Mouse (Mus musculus) mesoderm, embryonic 11.5 days (tissue): Measurements from ENCODE around the gene Hipk1.
"Not testable (repeated sequence)": the region's sequence is repeated elsewhere in the genome, so short reads cannot be mapped to it uniquely, and the experiment has no call there.

Experiments
- DNase-seq: peaks from one replicate; pipeline ENCODE4 v3.0.0-alpha.2; 2012; ENCODE audit warnings: low read depth, low spot score

Gene Hipk1

DNA sequence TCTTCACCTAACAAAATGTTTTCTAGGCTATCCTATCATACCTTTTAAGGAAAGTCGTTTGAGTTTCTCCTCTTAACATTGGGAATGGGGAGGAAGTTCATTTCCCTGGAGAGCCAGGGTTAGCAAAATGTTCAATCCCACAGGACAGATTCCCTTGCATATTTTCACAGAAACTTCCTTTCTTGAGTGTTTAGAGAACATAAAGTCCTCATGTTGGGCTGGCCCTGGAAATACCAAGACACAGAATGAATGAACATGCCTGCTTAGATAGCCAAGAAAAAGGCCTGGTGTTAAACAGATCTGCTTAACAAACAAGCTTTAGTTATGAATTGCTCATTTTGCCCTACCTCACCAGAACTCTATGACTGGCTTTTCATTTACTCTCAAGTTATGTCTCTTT, 1.2 kb upstream of the Hipk1 start:
- no peak for DNase-seq

DNA sequence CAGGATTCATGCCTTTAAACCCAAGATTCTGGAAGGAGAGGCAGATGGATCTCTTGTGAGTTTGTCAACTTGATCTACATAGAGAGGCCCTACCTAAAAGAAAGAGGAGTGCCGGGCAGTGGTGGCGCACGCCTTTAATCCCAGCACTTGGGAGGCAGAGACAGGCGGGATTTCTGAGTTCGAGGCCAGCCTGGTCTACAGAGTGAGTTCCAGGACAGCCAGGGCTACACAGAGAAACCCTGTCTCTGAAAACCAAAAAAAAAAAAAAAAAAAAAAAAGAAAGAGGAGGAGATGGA, 696 bp upstream of the Hipk1 start:
- DNase-seq = not testable (repeated sequence)

DNA sequence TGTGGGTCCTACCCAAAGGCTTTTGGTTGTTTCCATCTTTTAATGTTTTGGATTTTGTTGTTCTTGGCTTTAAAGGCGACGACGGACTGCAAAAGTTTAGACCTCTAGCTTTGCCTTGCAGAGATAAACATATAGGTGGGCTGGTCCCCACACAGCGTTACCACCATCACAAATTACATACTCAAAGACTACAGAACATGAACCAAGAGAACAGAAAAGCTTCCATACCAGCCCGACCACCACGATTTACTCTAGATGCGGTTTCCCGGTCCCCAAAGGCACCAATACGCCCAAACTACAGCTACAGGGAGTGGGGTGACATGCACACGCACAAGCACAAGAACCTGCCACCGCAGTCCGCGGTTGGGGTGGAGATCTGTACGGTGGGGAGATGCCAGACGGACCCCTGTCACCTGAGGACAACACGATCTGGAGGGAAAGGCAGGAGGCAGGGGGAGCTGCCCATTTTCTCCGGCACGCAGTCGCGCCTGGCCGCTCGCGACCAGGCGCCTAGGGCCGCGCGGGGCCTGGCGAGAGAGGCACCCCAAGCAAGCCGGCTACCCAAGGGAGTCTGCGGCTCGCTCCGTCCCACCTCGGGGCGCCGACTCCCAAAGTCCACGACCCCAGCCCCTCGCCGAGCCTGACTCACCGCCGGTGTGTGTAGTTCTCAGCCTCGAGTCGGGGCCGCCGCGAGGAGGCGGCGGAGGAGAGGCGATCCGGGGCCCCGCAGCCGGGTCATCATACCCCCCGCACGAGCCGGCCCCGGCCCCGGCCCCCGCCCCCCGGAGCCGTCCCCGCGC, 817 bp downstream of the Hipk1 start:
- DNase-seq = peak; percentile 35

- peak; percentile 45 for DNase-seq
Measured at GRCm38 (mm10) chr3:103789891-103790345, 1.4 kb downstream of the Hipk1 start.

DNA sequence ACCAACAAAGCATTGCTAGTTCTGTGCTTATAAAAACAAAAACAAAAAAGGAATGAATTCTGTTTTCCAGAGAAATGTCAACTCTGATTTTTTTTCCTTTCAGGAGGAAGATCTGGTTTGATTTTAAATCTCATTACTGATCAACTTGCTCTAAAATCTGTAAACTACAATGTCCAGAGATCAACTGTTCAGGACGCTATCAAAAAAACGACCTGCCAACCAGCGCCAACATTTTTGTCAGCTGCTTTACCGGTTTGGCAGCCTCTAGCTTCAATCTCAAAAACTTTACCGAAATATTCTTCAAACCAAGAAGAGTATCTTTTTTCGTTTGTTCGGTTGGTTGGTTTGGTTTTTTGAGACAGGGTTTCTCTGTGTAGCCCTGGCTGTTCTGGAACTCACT, 2.3 kb downstream of the Hipk1 start:
- no peak for DNase-seq

- DNase-seq = no peak
Measured at GRCm38 (mm10) chr3:103787225-103787624, 4.1 kb downstream of the Hipk1 start.

DNA sequence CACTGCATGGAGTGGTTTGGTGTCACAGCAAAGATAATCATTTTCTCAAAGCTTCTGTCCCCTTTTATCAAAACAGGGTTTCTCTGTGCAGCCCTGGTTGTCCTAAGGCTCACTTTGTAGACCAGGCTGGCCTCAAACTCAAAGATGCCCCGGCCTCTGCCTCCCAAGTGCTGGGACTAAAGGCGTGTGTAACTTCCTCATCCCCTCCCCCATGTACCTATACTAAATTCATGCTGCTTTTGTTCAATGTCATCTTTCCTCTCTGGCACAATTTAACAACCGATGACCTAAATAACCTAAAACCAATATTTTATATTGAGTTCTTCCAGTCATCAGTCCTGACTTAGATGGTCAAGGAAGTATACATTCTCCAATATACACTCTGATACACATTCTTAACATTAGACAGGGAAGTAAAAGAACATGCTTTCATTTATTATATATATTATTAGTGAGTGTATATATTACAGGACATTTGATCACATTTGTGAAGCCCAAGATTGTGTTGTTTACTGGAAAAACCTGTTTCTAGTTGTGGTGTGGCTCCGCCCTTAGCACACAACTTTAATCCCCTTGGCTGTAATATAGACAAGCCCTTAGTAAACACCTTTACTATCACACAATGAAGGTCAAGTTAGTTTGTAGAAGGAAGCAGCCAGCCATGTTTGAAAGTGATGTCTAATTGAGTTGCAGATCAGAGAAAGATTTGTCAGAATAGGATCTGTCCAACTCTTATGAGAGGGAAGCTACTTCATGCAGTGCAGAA, 8.3 kb downstream of the Hipk1 start:
- no peak for DNase-seq

- no peak for DNase-seq
Measured at GRCm38 (mm10) chr3:103780777-103781176, 10.6 kb downstream of the Hipk1 start.

- no peak for DNase-seq
Measured at GRCm38 (mm10) chr3:103780271-103780670, 11.1 kb downstream of the Hipk1 start.

DNA sequence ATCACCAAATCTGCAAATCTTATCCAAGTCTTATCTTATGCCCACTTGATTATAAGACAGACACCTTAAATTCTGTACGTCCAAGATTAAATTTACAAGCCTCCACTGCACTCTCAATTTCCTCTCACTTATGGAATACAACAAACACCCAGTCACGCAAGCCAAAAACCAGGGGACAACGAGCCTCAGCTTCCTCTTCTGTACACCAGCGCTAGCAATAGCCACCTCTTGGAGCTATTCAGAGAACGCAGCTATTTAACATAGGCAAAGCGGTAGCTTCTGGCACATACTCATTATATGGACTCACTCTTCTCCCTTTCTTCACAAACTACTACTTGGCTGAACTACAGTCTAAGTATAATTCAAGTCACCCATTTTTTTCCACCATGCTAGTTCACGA, 12.2 kb downstream of the Hipk1 start:
- DNase-seq = no peak

- no peak for DNase-seq
Measured at GRCm38 (mm10) chr3:103778660-103779059, 12.7 kb downstream of the Hipk1 start.

DNA sequence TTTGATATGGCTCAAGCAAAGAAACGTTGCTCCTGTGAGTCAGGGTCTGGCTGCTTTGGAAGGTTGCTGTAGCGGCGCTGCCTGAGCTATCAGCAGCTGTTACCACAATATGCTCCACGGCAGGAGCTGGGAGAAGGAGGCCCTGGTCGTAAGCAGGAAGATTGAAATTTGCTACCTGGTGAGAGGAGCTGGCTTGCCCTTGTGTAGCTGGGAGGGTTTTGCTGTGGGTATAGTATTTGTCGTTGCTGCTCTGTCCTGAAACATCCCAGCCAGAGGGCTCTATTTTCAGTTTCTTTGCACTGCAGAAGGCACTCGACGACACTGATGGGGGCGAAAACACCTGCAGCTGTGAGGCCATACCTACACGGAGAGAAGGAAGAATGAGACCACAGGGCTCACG, 13.4 kb downstream of the Hipk1 start:
- no peak for DNase-seq

GRCm38 (mm10) chr3:103774009-103774408, 17.4 kb downstream of the Hipk1 start:
- no peak for DNase-seq

- no peak for DNase-seq
Measured at GRCm38 (mm10) chr3:103773508-103773907, 17.9 kb downstream of the Hipk1 start.

- DNase-seq = no peak
Measured at GRCm38 (mm10) chr3:103772846-103773245, 18.5 kb downstream of the Hipk1 start.

GRCm38 (mm10) chr3:103771531-103772130, 19.7 kb downstream of the Hipk1 start:
- DNase-seq = no peak

DNA sequence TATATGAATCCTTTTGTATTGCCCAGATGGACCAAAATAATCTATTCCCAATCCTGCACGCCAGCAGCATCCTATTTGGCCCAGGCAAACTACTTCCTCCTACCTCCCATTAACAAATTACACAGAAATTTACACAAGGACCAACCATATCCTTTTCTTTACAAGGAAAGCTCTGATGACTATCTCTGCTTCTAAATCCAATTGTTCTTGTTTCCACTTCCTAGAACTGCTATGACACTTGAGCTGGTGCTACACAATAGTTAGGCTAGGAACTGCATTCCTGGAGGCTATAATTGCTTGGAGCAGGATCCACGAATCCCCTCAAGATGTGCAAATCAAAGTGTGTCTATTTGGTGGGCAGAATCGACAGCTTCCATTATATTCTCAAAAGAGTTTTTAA, 24.6 kb downstream of the Hipk1 start:
- DNase-seq = no peak

DNA sequence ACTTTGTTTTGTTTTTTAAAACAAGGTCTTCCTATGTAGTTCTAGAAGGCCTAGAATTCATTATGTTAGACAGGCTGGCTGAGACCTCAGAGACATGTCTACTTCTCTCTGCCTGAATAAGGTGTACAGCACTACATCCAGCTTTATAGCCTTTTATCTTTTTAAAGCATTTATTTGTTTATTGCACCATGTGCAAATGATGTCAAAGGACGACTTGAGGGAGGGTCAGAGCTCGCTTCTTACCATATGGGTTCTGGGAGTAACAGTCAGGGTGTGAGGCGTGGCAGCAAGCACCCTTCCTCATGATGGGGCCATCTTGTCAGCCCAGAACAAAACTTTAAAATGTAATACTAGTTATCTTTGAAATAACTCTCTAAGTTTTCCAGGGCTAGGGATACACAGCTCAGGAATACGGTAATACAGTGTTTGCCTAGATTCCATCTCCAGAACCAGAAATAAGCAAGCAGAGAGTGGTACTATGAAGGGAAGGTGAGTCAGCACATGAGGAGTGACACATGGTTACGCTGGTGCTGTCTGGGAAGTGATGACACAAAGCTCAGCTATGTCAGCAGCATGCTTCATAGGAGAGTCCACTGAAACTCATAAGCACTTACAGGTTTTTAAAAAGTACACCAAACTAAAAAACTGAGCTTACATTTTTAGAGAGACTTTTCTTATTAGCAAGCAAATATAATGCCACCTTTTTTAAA, 31.9 kb downstream of the Hipk1 start:
- no peak for DNase-seq

GRCm38 (mm10) chr3:103758456-103758855, 32.9 kb downstream of the Hipk1 start:
- DNase-seq = no peak

GRCm38 (mm10) chr3:103756920-103757319, 34.4 kb downstream of the Hipk1 start:
- no peak for DNase-seq

GRCm38 (mm10) chr3:103755351-103755750, 36.0 kb downstream of the Hipk1 start:
- DNase-seq = no peak

DNA sequence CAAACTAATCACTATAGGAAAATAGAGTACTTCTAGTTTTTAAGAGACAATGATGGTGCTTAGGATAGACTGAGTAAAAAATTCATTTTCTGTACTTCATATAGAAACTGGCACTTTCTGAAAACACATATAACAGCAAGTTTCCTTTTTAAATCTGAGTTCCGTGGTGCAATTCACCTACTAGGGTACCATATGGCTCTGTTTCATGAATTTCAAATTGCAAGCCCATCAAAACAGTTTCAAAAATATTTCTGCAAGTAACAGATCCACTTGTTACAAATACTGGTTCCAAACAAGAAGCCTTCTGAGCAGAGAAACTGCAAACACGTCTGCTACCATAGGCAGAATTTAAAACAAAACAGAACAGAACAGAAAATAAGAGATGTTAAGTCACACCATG, 39.8 kb downstream of the Hipk1 start:
- DNase-seq = no peak
